Mouse (Mus musculus) lung, embryonic 16.5 days (tissue): ENCODE measurements at regions not wholly inside any gene's neighbourhood (a gene's known extent, or its start where the extent isn't known, plus 50 kb on each side); places are given as distances from the start of the nearest gene placed in this dataset.

ENCODE experiments used
- ATAC-seq: fragments of 200-750 bp; cut with Nextera tagmentation; 2 replicates; pipeline ENCODE4 v1.8.0; 2017; ENCODE audit warnings: low read depth, mild to moderate bottlenecking, moderate library complexity
- H3K27ac ChIP-seq: fragments of 300-500 bp; sonication (generic); 2 replicates; pipeline ENCODE4 v1.5.1; 2014; ENCODE audit warnings: mild to moderate bottlenecking, control low read depth, low read length
- H3K27me3 ChIP-seq: fragments of 300-500 bp; sonication (generic); 2 replicates; pipeline ENCODE4 v1.6.1; 2014; ENCODE audit warnings: low read depth, low read length, mixed read lengths; ENCODE audit not compliant: control insufficient read depth, insufficient read depth
- H3K36me3 ChIP-seq: fragments of 300-500 bp; sonication (generic); 2 replicates; pipeline ENCODE4 v1.6.1; 2014; ENCODE audit warnings: low read length; ENCODE audit not compliant: control insufficient read depth, insufficient read depth
- H3K4me1 ChIP-seq: fragments of 300-500 bp; sonication (generic); replicated peaks from 2 replicates; pipeline ENCODE4 v1.6.1; 2014; ENCODE audit warnings: low read length, mixed read lengths; ENCODE audit not compliant: control insufficient read depth, insufficient read depth
- H3K4me2 ChIP-seq: fragments of 300-500 bp; sonication (generic); 2 replicates; pipeline ENCODE4 v1.6.1; 2014; ENCODE audit warnings: low read depth, low read length, control low read depth
- H3K4me3 ChIP-seq: fragments of 300-500 bp; sonication (generic); 2 replicates; pipeline ENCODE4 v1.5.1; 2014; ENCODE audit warnings: mild to moderate bottlenecking, low read length, control low read depth
- H3K9ac ChIP-seq: fragments of 300-500 bp; sonication (generic); 2 replicates; pipeline ENCODE4 v1.6.1; 2014; ENCODE audit warnings: low read length, control low read depth
- H3K9me3 ChIP-seq: fragments of 300-500 bp; sonication (generic); 2 replicates; pipeline ENCODE4 v1.6.1; 2016; ENCODE audit warnings: low read length; ENCODE audit not compliant: control insufficient read depth
- WGBS: fragments of 180-500 bp; shearing (Covaris S2); extraction: QIAGEN DNeasy Blood & Tissue Kit; methylation state at CpG from one replicate; pipeline ENCODE4 v1.1.7; 2014; 5-methylcytosine and 5-hydroxymethylcytosine counted together

- no peak overlapping the region for H3K4me2 ChIP-seq
- H3K36me3 ChIP-seq = no peaks in the 10 kb centered on the region
- no peak overlapping the region for H3K27ac ChIP-seq
- ATAC-seq = no peak
- no peak overlapping the region for H3K9ac ChIP-seq
- H3K4me3 ChIP-seq = no peak overlapping the region
- H3K27me3 ChIP-seq = no peaks in the 10 kb centered on the region
- H3K9me3 ChIP-seq = no peaks in the 10 kb centered on the region
- H3K4me1 ChIP-seq = no peaks in the 10 kb centered on the region
- WGBS = 55% methylated on average over 3 of the region's 3 CpGs
Measured at GRCm38 (mm10) chr2:178867086-178867485, 436.8 kb downstream of the Cdh26 start.

DNA sequence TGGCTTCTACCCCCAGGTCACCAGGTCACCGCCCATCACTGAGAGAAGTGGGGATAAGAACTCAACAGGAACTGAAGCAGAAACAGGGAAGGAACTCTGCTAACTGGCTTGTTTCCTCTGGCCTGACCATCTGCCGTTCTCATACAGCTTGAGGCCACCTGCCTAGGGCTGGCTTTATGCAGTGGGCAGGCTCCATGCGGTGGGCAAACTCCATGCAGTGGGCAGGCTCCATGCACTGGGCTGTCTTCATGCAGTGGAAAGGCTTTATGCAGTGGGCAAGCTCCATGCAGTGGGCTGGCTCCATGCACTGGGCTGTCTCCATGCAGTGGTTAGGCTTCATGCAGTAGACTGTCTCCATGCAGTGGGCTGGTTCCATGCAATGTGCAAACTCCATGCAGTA is 438.8 kb downstream of the Cdh26 start:
- Histone ChIP-seq H3K4me3 (no peak overlapping the region), H3K4me1 (no peaks in the 10 kb centered on the region)
- ATAC-seq = no peak

GRCm38 (mm10) chr2:178878436-178878835 is 448.1 kb downstream of the Cdh26 start:
- no peak for ATAC-seq
- H3K27me3 ChIP-seq = no peaks in the 10 kb centered on the region
- H3K4me3 ChIP-seq = no peak overlapping the region
- no peak overlapping the region for H3K27ac ChIP-seq
- no peaks in the 10 kb centered on the region for H3K36me3 ChIP-seq
- WGBS = 86% methylated on average over 12 of the region's 12 CpGs
- no peaks in the 10 kb centered on the region for H3K9me3 ChIP-seq
- H3K4me2 ChIP-seq = no peak overlapping the region
- H3K9ac ChIP-seq = no peak overlapping the region
- H3K4me1 ChIP-seq = no peaks in the 10 kb centered on the region

More for the DNA sequence above, 438.8 kb downstream of the Cdh26 start:
- H3K27ac ChIP-seq = no peak overlapping the region
- no peak overlapping the region for H3K9ac ChIP-seq
- WGBS = 71% methylated on average over 3 of the region's 3 CpGs
- no peaks in the 10 kb centered on the region for H3K9me3 ChIP-seq
- no peaks in the 10 kb centered on the region for H3K36me3 ChIP-seq
- no peaks in the 10 kb centered on the region for H3K27me3 ChIP-seq
- no peak overlapping the region for H3K4me2 ChIP-seq

- H3K27ac ChIP-seq = no peak overlapping the region
- H3K9me3 ChIP-seq = no peaks in the 10 kb centered on the region
- H3K27me3 ChIP-seq = no peaks in the 10 kb centered on the region
- H3K4me1 ChIP-seq = no peaks in the 10 kb centered on the region
- WGBS = 42% methylated on average over 5 of the region's 5 CpGs
- no peak overlapping the region for H3K4me2 ChIP-seq
- H3K4me3 ChIP-seq = no peak overlapping the region
- no peak for ATAC-seq
- H3K36me3 ChIP-seq = no peaks in the 10 kb centered on the region
- no peak overlapping the region for H3K9ac ChIP-seq
Measured at GRCm38 (mm10) chr2:178885686-178886085, 455.4 kb downstream of the Cdh26 start.

DNA sequence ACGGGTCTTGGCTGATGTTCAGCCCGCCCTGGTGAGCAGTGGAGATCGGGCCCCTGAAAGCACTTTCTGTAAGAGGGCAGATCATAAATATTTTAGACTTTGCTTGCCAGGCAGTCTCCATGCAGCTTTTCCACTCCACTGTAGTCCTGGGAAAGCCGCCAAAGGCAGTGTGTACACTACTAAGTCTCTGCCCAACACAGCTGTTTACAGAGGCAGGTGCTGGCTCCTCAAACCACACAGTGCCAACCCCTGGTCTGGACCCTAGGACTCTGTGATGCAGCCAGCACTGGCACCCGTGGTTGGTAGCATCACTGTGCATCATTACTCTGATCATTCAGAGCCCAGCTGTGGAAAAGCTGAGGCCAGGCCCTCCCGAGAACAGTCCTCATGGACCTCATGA is 458.4 kb downstream of the Cdh26 start:
- Histone ChIP-seq H3K9ac (no peak overlapping the region), H3K27ac (no peak overlapping the region), H3K4me1 (no peaks in the 10 kb centered on the region), H3K4me2 (no peak overlapping the region), H3K27me3 (no peaks in the 10 kb centered on the region), H3K9me3 (no peaks in the 10 kb centered on the region), H3K4me3 (no peak overlapping the region), H3K36me3 (no peaks in the 10 kb centered on the region)
- 0 out of 2 replicates have a peak, but pooled peaks have one; percentile 20 for ATAC-seq
- 61% methylated on average over 6 of the region's 6 CpGs for WGBS

GRCm38 (mm10) chr2:178902397-178902796 is 472.1 kb downstream of the Cdh26 start:
- H3K4me1 ChIP-seq = no peaks in the 10 kb centered on the region
- H3K9me3 ChIP-seq = no peaks in the 10 kb centered on the region
- 27% methylated on average over 5 of the region's 5 CpGs for WGBS
- H3K4me2 ChIP-seq = no peak overlapping the region
- H3K27ac ChIP-seq = no peak overlapping the region
- no peaks in the 10 kb centered on the region for H3K27me3 ChIP-seq
- no peaks in the 10 kb centered on the region for H3K36me3 ChIP-seq
- no peak overlapping the region for H3K4me3 ChIP-seq
- H3K9ac ChIP-seq = no peak overlapping the region
- no peak for ATAC-seq

- Histone ChIP-seq H3K4me1 (no peaks in the 10 kb centered on the region), H3K36me3 (no peaks in the 10 kb centered on the region), H3K27me3 (no peaks in the 10 kb centered on the region), H3K4me2 (no peak overlapping the region), H3K4me3 (no peak overlapping the region), H3K9ac (no peak overlapping the region), H3K9me3 (no peaks in the 10 kb centered on the region), H3K27ac (no peak overlapping the region)
- ATAC-seq = no peak
- 74% methylated on average over 7 of the region's 7 CpGs for WGBS
Measured at GRCm38 (mm10) chr2:178909325-178909724, 479.0 kb downstream of the Cdh26 start.

GRCm38 (mm10) chr2:178911646-178912045 is 481.3 kb downstream of the Cdh26 start:
- WGBS = 65% methylated on average over 3 of the region's 3 CpGs
- no peak overlapping the region for H3K4me3 ChIP-seq

DNA sequence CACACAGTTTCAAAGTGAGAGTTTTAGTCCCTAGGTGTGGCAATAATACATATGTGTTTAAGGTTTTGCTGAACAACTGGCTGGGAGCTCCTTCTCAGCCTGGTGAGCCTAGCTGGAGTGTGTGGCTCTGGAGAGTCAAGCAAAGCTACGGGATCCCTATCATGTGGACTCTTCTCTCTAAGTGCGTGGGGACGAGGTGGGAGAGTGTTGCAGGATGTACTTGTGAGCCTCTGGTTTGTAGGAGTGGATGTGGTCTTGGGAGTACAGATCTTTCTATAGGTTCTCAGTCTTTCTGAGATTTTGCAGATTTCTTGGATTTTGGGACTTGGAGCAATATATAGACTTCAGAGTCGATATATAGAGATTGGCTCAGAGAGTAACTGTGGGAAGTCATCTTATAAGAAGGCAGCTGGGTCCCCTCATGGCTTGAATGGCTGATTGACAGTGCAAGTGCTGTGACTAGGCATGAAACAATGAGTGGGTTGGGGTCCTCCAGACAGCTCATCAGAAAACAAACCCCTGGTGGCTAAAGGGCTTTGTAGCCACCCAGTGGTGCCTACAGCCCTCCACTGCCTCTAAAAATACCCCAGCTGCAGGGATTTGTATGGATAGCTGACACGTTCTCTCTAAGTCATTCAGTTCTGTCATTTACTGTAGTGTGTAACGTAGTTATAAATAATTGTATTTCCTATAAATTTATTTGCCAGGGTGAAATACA is 486.1 kb downstream of the Cdh26 start:
- Histone ChIP-seq H3K4me3 (no peak overlapping the region), H3K4me1 (no peaks in the 10 kb centered on the region), H3K4me2 (no peak overlapping the region), H3K9ac (no peak overlapping the region), H3K9me3 (no peaks in the 10 kb centered on the region), H3K27ac (no peak overlapping the region), H3K36me3 (no peaks in the 10 kb centered on the region), H3K27me3 (no peaks in the 10 kb centered on the region)
- no peak for ATAC-seq
- 64% methylated on average over 6 of the region's 6 CpGs for WGBS

More at GRCm38 (mm10) chr2:178911646-178912045, 481.3 kb downstream of the Cdh26 start:
- no peaks in the 10 kb centered on the region for H3K4me1 ChIP-seq
- H3K27me3 ChIP-seq = no peaks in the 10 kb centered on the region
- H3K9ac ChIP-seq = no peak overlapping the region
- no peak overlapping the region for H3K27ac ChIP-seq
- H3K9me3 ChIP-seq = no peaks in the 10 kb centered on the region
- ATAC-seq = no peak
- no peaks in the 10 kb centered on the region for H3K36me3 ChIP-seq
- H3K4me2 ChIP-seq = no peak overlapping the region
